Mouse (Mus musculus): ENCODE measurements around the gene Sp8.

Sp8 gene

DNA sequence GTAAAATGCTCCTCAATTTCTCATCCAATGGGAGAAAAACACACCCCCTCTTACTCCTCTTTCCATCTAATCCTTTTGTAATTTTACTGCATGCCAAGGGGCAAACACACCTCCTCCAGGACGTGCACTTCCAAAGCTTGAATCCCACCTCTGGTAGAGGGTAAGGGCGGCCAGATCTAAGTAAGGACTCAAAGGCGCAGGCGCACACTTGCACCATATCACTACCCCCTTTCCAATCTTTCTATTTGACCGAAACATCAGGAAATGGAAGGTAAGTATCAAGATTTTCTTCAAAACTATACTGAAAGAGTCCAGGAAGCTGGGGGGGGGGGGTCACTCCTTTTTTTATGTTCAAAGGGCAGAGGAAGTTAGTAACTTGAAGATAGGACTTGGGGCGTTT, at the start of gene Sp8:
Gene Sp8, plus strand, starts transcription at position 109 of the 400 bp plus-strand sequence.
- DNase-seq (ENCODE audit: low read depth, low spot score), result no peak

DNA sequence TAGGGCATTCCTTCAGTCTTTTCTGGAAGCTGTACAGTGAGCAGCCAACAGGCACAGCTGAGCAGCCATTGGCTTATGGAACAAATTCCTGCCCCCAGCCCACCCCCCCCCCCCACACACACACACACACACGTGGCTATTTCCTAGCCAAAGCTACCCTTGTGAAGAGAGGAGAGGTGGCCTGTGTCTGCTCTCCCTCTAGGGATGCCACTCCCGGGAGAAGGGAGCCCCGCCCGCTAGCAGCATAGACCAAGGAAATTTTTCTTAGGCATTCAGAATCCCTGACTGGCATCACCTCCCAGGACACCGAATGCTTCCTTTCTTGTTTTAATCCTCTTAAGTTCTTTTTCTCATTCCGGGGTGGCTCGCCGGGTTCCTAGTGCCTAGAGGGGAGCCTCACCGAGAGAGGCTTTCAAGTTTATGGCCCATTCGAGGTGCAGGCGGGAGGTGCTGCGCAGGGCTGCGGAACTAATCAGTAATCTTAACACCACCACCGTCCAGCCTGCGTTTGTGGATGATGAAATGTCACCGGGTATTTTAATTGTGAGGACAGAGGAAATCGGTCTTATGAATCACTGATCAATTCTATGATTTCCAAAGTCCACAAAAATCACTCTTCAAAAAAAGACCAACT, 34.7 kb upstream of the Sp8 start:
- no peak for DNase-seq (ENCODE audit: low read depth, low spot score)

DNA sequence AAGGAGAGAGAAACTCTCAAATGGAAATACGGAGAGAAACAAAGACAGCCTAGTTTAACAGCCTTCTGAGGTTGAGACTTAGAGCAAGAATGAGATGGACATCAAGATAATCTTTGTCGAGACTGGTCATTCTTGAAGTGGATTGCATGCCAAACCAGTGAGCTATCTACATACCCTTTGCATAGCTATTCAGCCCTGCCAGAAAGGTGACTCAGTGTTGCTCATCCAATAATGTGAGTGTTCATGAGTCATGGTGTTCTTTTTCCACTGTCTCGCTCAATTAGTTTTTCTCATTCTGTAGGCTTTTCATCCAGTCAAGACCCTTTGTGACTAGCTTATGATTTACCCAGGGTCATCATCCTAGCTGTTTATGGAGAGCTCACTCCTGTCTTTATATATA, 31.6 kb upstream of the Sp8 start:
- no peak for DNase-seq (ENCODE audit: low read depth, low spot score)

DNA sequence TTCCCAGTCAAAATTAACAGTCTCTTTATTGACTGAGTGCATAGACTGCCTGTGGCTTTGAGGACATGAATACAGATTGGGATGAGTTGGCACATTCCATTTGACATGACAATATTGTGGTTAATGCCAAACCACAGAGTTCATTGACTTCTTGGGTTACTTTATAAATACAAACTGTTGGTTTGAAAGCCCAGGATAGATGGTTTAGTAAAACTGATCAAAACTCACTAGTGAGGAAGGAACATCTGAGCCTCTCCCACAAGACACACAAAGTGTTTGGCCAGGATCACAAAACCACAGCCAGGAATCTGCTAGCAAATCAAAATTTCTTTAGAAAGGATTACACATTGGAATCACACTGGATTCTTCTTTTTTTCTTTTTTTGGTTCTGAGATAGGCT, 30.0 kb upstream of the Sp8 start:
- no peak for DNase-seq (ENCODE audit: low read depth, low spot score)

DNA sequence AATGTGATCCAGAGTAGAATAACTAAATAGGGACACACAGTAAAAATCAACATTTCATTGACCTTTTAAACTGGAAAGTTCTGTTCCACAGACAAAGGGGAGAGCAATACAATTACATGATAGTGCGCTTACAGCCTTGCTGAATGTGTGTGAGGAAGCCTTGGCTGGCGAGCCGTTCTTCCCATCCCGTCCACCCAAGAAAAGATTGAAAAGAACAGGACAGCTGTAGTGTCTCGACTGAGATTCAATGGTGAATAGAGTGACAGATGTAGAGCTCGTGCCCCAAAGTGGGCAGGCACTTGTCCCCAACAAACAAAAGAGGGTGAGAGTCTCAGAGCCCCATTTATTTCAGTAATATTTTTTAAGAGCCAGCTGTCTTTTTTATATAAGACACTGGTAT, 16.2 kb upstream of the Sp8 start:
- DNase-seq (ENCODE audit: low read depth, low spot score), result no peak

DNA sequence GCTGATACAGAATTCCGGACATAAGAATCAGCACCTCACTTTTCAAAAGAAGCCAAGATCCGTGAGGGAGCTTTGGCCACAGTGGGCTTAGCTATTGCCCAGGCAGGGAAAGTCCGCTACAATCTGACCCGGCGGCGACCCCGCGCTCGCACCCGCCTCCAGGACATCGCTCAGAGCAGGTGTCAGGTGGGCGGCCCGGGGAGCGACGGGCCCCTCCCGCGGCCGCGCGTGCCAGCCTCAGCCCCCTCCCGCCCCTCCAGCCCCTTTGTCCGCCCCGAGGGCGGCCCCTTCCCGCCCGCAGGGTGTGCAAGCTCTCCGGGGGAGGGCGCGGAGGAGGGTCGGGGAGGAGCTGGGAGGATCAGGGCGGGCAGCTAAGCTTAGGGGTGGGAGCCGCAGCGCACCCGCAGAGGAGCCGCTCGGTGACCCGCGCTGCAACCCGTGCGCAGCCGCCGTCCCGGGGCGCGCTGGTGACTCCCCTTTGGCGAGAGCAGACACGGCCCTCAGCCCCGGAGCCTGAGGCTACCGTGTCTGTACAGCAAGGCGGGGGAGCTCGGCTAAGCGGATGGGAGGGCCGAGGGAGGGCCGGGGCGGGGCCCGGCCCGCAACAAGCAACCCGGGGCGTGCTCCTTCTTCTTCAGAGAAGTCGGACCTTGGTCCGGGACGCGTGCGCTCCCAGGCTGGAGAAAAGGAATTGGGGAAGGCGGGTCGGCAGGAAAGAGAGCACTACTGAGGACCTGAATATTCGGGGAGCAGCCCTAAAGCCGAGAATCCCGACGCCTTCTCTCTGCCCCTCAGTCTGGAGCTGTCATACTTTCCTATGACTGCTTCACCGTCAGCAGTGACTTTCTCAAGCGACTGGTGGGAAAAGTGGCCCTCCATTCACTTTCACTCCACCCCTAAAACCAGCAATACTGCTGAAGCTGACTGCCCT, 9.5 kb upstream of the Sp8 start:
- DNase-seq (ENCODE audit: low read depth, low spot score), result no peak

DNA sequence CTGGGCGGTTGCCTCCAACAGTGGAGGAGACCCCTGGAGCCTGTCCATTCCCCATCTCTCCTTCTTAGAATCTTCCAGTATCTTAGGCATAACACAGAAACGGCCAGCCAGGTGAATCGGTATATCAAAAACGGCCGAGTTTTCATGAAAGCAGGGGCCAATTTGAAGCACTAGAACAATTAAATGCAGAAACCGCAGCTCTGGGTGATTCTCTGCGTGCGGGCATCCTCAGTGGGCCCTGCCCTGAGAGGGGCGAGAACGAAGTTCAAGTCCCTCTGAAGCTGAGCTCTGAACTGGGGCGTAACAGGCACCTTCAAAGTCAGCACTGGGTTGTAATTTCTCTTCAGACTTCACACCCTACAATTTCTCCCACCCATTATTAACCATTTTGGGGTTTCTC, 8.8 kb upstream of the Sp8 start:
- DNase-seq (ENCODE audit: low read depth, low spot score), result no peak

DNA sequence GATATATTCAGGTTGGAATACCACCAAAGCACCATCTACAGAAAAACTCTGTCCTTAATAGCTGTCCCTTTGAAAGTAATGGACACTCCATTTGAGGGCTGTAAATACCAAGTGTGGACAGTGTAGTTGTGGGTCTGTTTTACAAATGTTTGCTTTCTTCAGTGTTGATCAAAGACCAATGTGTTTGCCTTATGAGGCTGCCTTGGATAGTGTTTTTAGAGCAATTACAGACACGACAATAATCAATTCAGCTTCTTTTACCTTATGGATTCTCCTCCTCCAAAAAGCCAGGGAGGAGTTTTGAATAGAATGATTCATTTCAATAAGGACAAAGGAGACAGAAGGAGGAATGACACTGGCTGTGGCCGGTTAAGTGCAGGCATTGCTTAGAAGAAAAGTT, 7.9 kb upstream of the Sp8 start:
- DNase-seq (ENCODE audit: low read depth, low spot score), result no peak

DNA sequence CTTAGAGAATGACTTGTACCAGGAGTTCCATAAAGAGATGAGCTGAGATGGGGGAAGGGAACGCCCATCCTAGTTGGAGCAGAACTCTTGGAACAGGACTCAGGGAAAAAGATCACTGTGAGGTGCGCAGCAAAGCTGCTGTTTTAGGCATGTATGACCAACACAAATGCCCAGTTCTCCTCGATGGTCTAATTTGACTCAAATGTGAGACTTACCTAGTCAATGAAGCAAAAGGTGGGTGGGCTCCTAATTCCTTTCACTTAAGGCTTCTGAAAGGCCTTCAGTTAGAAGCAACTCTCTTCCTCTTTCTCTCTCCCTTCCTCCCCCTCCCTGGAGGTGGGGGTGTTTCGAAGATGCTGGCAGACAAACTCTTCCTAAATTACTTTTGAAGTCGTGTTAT, 6.7 kb upstream of the Sp8 start:
- DNase-seq (ENCODE audit: low read depth, low spot score), result no peak

DNA sequence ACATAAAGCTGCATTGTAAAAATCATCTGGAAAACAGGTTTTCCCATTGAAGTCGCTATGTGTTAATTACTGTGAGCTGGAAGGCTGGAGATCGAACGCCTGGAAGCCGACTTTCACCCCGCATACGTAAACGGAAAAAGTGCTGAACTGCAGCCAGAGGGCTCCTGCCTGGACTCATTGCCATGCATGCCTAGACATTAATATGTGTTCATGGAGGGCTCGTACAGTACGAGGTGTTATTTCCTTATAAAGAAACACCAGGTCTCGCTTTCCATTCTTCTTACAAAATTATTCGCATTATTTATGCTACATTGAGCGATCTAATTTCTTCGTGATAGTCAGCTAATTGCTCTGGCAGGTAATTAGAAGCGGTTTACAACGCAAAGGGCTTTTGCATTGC, 5.8 kb upstream of the Sp8 start:
- no peak for DNase-seq (ENCODE audit: low read depth, low spot score)

DNA sequence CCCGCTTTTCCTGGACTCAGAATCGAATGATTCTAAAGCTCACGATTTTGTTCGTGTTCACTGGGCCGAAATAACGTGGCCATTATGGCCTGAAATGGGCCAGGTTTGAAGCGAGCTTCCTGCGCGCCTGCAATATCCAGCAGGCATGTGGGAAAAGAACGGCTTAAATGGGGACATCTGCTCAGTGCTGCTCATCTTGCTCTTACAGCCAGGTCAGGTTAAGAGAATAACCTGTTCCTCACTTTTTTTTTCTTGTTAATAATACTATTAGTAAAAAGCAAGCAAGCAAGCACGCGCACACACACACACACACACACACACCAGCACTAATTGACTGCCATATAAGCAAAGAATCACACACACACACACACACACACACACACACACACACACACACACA, 5.3 kb upstream of the Sp8 start:
- DNase-seq (ENCODE audit: low read depth, low spot score), result no peak

DNA sequence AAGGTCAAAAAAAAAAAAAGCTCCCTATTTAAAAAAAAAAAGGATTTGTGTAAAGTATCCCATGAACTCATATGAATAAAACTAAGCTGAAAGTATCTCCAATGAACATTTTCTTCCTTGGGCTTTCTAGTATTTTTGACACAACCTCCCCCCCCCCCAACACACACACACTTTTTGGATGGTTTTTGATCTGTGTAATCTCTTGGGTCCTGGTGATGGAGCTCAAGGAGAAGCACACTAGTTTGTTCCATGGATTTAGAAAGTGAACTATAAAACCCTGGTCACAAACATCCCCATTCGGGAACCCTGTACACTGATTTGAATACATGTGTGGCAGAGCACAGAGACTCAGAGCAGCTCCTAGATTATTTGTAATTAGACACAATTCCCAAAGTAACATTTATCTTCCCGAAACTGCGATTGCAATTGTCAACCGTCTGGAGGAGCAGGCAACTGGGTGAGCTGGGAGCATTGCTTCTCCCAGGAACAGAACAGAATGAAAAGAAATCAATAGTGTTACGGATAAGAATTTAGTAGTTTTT, 4.7 kb upstream of the Sp8 start:
- no peak for DNase-seq (ENCODE audit: low read depth, low spot score)

DNA sequence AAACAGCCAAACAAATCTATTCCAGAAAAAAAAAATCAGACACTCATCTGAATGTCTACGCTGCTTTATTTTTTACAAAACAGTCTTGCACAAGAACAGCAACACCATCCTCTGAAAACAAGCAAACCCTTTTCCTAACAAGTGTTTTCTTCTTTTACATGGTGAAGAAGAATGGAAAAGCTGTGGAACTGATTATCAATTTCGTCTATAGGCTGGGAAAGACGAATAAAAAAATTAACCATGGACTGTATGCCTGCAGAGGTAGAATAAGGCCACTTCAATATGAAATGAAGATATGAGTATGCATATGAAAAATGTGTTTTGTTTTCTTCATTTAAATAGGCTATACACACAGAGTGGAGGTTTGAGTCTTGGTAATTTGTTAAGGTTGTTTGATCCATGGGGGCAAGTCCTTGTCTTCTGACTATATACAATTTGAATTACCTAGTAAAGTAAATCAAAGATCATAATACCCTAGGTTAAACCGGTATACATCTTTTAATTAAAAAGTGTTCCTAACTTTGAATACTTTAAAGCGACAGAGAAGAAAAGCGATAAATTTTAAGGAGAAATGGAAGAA, 4.1 kb upstream of the Sp8 start:
- no peak for DNase-seq (ENCODE audit: low read depth, low spot score)

DNA sequence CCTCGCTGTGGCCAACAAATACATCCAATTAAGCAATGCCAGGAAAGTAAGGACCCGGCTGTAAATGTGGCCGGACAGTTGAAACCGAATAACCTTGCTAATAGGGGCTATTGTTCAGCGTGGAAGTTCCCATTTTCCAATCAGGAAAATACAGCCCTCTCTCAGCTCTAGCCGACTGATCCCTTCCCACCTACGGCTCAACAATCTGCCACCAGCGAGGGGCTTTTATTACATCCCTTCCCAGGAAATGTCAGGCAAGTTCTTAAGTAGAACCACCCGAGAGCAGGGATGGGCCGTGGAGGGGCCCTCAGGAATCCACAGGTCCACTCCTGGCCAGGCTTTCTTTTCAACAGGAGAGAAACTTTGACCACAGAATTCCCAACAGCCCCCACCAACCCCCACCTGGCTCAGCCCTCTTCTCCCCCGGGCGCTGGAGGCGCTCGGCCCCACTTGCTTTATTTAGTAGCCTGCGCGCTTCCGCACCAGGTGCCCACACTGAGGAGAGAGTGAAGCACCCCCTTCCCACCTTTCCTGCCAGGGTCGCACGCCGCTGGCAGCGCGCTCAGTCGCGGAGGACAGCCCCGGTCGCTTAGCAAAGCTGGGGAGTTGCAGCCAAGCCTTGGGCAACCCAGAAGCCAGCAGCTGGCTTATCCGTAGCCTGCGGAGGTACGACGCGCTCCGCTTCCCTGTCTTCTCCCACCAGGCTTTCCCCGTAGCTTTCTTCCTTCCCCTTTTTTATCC, 3.3 kb upstream of the Sp8 start:
- DNase-seq (ENCODE audit: low read depth, low spot score), result no peak

DNA sequence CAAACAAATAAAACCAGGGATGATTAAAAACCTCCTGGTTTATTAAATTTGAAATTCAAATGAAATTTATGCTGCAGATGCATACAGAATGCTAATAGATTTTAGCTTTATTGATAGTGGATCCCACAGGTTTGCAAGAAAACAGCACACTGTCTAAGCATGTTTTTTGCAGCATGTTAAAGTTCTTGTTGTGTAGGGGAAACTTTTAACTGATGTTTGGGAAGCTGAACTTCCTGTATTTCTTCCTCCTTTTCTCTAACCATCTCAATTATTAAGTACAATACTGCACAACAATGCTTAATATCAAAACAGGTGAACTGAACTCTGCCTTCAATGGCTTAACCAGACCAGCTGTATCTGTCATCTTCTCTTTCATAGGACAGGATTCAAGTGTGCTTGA, 2.0 kb upstream of the Sp8 start:
- no peak for DNase-seq (ENCODE audit: low read depth, low spot score)

DNA sequence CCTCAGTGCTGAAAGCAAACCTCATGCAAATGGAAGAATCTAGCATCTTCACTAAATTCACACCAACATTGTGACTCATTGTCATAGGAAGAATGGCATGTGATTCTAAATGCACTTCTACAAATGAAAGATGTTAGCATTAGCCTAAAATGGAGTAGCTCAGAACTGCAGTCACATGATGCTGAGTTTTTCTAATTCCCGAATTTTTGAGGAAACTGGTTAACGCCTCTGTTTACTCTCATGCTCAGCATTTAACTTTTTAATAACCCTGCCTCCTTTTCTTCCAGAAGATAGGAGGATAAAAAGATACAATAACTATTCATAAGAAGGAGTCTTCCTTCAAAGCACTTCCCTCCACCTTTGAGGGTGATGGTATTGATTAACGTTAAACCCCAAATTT, 1.3 kb upstream of the Sp8 start:
- no peak for DNase-seq (ENCODE audit: low read depth, low spot score)

DNA sequence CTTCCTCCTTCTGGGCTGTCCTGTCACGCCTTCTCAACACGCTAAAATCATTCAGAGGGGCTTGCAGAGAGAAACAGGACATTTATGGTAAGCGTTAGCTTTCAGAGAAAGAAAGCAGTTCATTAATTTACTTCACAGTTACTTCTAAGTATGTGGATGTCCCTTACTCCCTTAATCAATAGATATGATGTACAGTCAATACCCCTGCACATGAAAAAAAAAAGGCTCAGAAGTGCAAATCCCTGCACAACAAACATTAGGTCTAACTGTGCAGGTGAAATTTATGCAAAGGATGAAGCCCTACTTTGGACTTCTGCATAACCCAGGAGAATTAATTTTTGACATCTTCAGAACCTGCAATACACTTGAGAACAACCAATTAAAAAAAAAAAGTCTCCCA, 778 bp upstream of the Sp8 start:
- DNase-seq (ENCODE audit: low read depth, low spot score), result no peak

DNA sequence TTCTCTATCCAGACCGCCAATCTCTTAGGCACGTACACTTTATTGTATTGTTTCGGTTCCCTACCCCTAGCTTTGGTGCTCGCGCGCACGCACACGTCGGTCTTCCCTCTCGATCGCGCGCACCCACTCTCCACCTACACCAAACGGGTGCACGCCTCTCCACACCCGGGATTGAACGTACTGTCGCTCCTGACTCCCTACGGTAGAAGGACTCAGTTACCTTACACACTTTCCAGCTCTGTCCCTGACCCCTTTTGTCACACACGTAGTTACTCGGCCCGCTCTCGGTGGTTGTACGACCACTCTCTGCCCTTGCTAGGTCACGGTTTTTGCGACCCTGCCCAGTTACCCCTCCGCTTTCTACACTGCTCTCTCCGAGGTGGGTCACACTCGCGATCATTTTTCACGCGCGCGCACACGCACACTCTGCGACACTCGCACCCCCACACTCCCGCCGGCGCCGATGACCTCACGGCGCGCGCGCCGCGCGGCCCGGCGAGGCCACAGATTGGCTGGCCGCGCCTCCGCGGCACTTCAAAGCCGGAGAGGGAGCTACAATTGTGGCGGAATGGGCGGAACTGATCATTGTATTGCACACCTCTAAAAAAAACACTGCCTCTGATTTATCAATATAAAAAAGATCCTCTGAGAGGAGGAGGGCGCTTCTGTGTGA, 656 bp downstream of the Sp8 start:
- no peak for DNase-seq (ENCODE audit: low read depth, low spot score)

DNA sequence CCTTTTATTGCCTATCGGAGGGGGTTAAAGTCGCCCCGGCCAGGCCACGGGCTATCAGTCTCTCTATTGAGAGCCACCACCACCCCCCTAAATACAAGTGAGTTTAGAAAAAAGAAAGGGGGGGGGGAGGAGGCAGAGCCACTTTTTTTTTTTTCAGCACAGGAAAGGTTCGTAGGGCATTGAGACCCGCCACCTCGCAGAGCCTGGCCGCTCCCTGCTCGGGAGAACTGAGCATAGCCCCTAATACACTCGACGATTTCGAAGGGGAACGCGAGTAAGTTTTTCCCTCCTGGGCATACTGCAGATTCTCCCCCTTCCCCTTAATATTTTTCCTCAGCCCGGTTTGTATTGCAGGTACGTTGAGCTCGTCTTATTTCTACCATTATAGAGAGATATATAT, 1.3 kb downstream of the Sp8 start:
- no peak for DNase-seq (ENCODE audit: low read depth, low spot score)

DNA sequence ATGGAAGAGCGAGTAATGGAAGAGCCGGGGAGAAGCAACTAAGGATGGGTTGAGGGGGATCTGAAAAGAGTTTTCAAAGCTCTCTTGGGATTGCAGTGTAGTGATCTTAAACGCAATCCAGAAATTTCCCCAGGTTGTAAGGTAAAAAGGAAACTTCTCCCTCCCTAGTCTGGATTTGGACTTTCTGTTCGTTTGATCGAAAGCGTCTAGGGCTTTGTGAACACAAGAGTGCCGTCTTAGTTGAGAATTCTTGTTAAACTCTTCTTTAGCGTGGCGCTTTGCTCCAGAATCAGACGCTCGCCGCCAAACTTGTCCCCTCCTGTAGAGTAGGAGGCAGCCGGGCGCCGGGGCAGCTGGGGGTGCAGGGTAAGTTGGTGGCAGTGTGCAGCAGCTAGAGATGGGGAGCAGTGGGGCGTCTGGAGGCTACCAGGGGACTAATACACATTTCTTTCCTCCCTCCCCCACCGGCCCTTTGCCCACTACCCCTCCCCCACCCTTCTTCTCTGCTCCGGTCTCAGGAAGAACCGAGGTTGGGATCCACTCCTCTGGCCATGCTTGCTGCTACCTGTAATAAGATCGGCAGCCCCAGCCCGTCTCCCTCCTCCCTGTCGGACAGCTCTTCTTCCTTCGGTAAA, 1.8 kb downstream of the Sp8 start:
- DNase-seq (ENCODE audit: low read depth, low spot score), result no peak
